Mouse (Mus musculus): ENCODE measurements around the gene Tsacc.

GRCm38 (mm10) chr3:88237161-88237555 lies 59.6 kb downstream of the Tsacc start:
- TF ChIP-seq GATA1 (IDR thresholded peaks at IDR 0.05; ENCODE audit: borderline replicate concordance, low read length) (no peak), FLI1 (IDR thresholded peaks at IDR 0.05; ENCODE audit: low read length) (no peak)

Data from megakaryocyte, embryonic 14.5 days (primary cell).